Mouse (Mus musculus): ENCODE results near the gene H2afy. TPM values are rescaled to one million over a fixed set of nuclear protein-coding genes. Genes with fewer than 3 reads are reported as not detected.

Gene H2afy
- polyA plus RNA-seq, 1 experiment from 2014 or later = 584 TPM

DNA sequence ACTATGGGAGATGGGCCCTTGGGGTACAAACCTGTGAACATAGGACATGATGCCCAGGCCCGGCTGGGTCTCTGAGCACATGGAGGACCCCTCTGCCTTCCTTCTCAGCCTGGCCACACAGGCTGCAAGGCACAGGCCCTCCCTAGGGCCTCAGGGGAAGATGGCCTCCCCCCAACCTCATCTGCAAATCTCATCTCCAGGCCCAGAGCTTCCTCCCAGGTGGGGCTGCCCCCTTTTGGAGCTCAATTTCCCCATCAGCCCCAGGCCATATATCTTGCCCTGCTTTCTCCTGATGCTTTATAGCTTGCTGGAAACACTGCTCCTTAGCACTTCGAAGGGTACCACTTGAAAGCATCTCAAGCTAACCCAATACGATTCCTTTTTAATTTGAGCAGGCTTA is 28.2 kb upstream of the H2afy start:
- Histone ChIP-seq H3K27ac (replicated peaks) (no peak overlapping the region), H3K4me2 (replicated peaks) (no peak overlapping the region), H3K9ac (replicated peaks) (no peak overlapping the region), H3K4me3 (no peak overlapping the region), H3K9me3 (no peaks in the 10 kb centered on the region), H3K36me3 (no peaks in the 10 kb centered on the region), H3K27me3 (no peaks in the 10 kb centered on the region), H3K4me1 (peaks cover 14% of the 10 kb centered on the region; the same call in 1 of the 2 replicates)
- 88% methylated on average over 3 of the region's 3 CpGs for WGBS
- no peak for ATAC-seq (ENCODE audit: low FRiP score, low read depth)

DNA sequence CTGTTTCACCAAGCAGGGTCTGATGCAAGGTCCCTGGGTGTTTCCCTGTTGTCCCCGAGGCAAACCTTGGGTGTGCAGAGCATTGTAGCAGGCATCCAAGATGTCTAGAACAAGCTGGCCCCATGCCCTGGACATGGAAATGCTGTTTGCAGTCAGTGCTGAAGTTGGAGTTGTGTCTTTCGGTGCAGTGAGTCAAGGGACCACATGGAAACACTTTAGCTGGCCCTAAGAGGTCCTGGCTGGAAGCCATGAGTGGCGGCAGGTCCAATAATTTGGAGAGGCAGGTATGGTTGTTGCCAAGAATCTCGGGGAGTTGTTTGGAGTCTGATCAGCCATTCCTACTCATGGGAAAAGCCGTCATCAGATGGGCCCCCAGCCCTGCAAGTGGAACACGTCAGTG is 27.6 kb upstream of the H2afy start:
- H3K4me3 ChIP-seq = no peak overlapping the region
- ATAC-seq (ENCODE audit: low FRiP score, low read depth) = no peak
- no peak overlapping the region for H3K9ac ChIP-seq (replicated peaks)
- H3K27me3 ChIP-seq = no peaks in the 10 kb centered on the region
- H3K4me2 ChIP-seq (replicated peaks) = no peak overlapping the region
- no peak overlapping the region for H3K27ac ChIP-seq (replicated peaks)
- H3K9me3 ChIP-seq = no peaks in the 10 kb centered on the region
- peaks cover 14% of the 10 kb centered on the region; the same call in 1 of the 2 replicates for H3K4me1 ChIP-seq
- H3K36me3 ChIP-seq = no peaks in the 10 kb centered on the region
- WGBS = 85% methylated on average over 6 of the region's 6 CpGs

GRCm38 (mm10) chr13:56162859-56163258 is 26.7 kb upstream of the H2afy start:
- Histone ChIP-seq H3K4me1 (peaks cover 5% of the 10 kb centered on the region; the same call in 1 of the 2 replicates), H3K9me3 (no peaks in the 10 kb centered on the region), H3K27ac (replicated peaks) (no peak overlapping the region), H3K4me3 (no peak overlapping the region), H3K4me2 (replicated peaks) (no peak overlapping the region), H3K9ac (replicated peaks) (no peak overlapping the region), H3K27me3 (0 out of 2 replicates have a peak, but pooled peaks cover 3% of the 10 kb centered on the region), H3K36me3 (no peaks in the 10 kb centered on the region)
- ATAC-seq (ENCODE audit: low FRiP score, low read depth) = no peak
- WGBS = 87% methylated on average over 6 of the region's 6 CpGs

DNA sequence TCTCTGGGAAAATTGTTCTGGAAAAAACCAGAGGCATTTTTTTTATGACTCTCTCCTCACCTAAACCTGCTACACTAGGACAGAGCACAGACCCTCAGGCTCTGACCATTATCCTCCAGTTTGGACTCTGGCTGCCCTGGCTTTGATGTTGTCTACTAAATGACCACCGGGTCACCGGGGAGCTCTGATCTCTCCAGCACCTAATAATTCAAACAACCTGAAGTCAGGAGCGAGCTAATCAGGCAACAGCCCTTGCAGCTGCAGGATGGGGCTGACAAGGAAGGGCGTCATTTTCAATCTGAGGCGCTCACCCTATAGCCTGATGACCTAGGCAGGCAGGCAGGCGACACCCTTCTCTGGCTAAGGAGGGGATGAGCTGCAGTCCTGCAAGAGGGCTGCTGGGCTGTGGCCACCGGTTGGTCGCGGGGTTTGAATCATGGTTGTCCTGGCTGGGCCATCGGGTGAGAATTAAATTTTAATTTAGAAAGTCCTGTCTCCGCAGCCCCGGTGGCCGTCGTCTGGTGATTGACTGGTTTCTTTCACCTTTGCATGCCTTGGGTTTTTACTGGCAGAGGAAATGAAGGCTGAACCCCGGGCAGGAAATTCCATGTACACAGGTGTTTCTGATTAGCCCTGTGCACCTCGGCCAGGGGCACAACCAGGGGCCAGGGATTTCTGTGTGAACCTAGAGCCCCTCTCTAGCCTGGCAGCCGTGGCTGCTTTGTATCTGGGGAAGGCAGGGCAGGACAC is 23.6 kb upstream of the H2afy start:
- no peak overlapping the region for H3K4me2 ChIP-seq (replicated peaks)
- H3K27ac ChIP-seq (replicated peaks) = 0 out of 2 replicates have a peak overlapping the region, but pooled peaks have one; percentile 39
- WGBS = 62% methylated on average over 17 of the region's 17 CpGs
- H3K27me3 ChIP-seq = 0 out of 2 replicates have a peak, but pooled peaks cover 3% of the 10 kb centered on the region
- ATAC-seq (ENCODE audit: low FRiP score, low read depth) = no peak
- H3K4me3 ChIP-seq = no peak overlapping the region
- H3K4me1 ChIP-seq = 0 out of 2 replicates have a peak, but pooled peaks cover 2% of the 10 kb centered on the region
- H3K9ac ChIP-seq (replicated peaks) = no peak overlapping the region
- no peaks in the 10 kb centered on the region for H3K9me3 ChIP-seq
- H3K36me3 ChIP-seq = no peaks in the 10 kb centered on the region

- Histone ChIP-seq H3K9ac (replicated peaks) (no peak overlapping the region), H3K27ac (replicated peaks) (no peak overlapping the region)
- 76% methylated on average over 14 of the region's 14 CpGs for WGBS
Observed at GRCm38 (mm10) chr13:56159016-56159601, 22.9 kb upstream of the H2afy start.

GRCm38 (mm10) chr13:56155671-56156070 is 19.5 kb upstream of the H2afy start:
- H3K9me3 ChIP-seq = no peaks in the 10 kb centered on the region
- no peak overlapping the region for H3K4me2 ChIP-seq (replicated peaks)
- H3K4me3 ChIP-seq = no peak overlapping the region
- 0 out of 2 replicates have a peak, but pooled peaks cover 9% of the 10 kb centered on the region for H3K27me3 ChIP-seq
- 0 out of 2 replicates have a peak, but pooled peaks cover 8% of the 10 kb centered on the region for H3K4me1 ChIP-seq
- no peak for ATAC-seq (ENCODE audit: low FRiP score, low read depth)
- H3K9ac ChIP-seq (replicated peaks) = no peak overlapping the region
- WGBS = 73% methylated on average over 7 of the region's 7 CpGs
- H3K36me3 ChIP-seq = no peaks in the 10 kb centered on the region
- H3K27ac ChIP-seq (replicated peaks) = no peak overlapping the region

More at GRCm38 (mm10) chr13:56159016-56159601, 22.9 kb upstream of the H2afy start:
- ATAC-seq (ENCODE audit: low FRiP score, low read depth) = no peak
- Histone ChIP-seq H3K9me3 (no peaks in the 10 kb centered on the region), H3K4me1 (0 out of 2 replicates have a peak, but pooled peaks cover 2% of the 10 kb centered on the region), H3K27me3 (0 out of 2 replicates have a peak, but pooled peaks cover 3% of the 10 kb centered on the region), H3K4me3 (no peak overlapping the region), H3K36me3 (no peaks in the 10 kb centered on the region), H3K4me2 (replicated peaks) (no peak overlapping the region)

DNA sequence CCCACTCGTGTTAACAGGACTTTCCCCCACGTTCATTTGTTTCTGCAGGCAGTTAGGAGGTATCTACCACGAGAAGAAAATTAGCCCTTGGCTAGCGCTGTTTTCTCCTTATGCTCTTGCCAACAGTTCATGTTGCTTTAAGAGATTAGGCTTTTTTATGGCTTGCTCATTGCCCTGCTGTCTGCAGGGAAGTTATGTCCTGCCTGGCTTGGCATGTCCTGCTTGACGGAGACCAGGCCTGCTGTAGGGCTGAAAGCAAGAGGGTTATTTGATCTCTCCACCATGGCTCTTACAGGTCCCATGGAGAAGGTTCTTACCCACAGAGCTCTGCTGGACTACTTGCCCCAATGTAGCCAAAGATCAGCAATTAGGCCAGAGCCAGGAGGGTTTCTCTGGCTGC is 18.9 kb upstream of the H2afy start:
- Histone ChIP-seq H3K4me2 (replicated peaks) (no peak overlapping the region), H3K27me3 (0 out of 2 replicates have a peak, but pooled peaks cover 9% of the 10 kb centered on the region), H3K4me1 (0 out of 2 replicates have a peak, but pooled peaks cover 8% of the 10 kb centered on the region), H3K4me3 (no peak overlapping the region), H3K9ac (replicated peaks) (no peak overlapping the region), H3K36me3 (no peaks in the 10 kb centered on the region), H3K9me3 (no peaks in the 10 kb centered on the region), H3K27ac (replicated peaks) (no peak overlapping the region)
- 80% methylated on average over 5 of the region's 5 CpGs for WGBS
- no peak for ATAC-seq (ENCODE audit: low FRiP score, low read depth)

GRCm38 (mm10) chr13:56152773-56153460 is 16.8 kb upstream of the H2afy start:
- ATAC-seq (ENCODE audit: low FRiP score, low read depth) = no peak
- H3K27ac ChIP-seq (replicated peaks) = no peak overlapping the region
- 0 out of 2 replicates have a peak, but pooled peaks cover 6% of the 10 kb centered on the region for H3K4me1 ChIP-seq
- no peaks in the 10 kb centered on the region for H3K9me3 ChIP-seq
- H3K36me3 ChIP-seq = no peaks in the 10 kb centered on the region
- no peak overlapping the region for H3K4me3 ChIP-seq
- H3K9ac ChIP-seq (replicated peaks) = no peak overlapping the region
- H3K4me2 ChIP-seq (replicated peaks) = no peak overlapping the region
- 67% methylated on average over 7 of the region's 7 CpGs for WGBS
- H3K27me3 ChIP-seq = 0 out of 2 replicates have a peak, but pooled peaks cover 6% of the 10 kb centered on the region

DNA sequence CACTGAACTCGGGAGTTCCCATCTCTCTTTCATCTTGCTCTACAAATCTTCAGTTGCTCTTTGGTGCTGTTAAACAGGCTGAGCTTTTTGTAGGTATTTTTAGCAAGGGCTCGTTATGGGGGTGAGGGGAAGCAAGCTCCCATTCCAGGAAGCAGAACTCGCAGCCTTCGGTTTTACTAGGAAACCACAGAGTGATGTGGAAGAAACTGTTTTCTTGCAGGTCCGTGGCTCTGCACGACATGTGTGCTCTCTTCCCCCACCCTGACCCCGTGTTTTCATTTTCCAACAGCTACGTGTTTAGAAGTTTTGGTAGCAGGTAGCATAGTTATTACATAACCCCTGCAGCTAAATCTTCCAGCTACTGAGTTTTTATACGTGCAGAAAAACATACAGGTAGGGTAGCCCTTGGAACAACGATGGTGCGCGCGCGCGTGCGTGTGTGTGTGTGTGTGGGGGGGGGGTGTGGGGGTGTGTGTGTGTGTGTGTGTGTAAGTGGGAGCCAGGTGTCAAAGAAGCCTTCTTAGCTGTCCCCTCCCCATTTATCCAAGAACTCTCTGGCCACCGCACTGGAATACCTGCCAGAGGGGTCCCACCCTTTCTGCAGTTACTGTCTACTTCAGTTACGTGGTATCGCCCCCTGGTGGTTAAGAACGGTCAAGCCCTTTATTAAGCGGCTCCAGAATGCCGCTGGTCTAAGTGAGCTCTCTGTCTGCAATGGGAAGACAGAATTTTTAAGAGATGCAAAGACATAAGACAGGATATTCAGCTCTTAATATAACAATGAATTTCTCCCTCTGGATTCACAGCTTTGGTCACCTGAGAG is 15.5 kb upstream of the H2afy start:
- Histone ChIP-seq H3K27me3 (0 out of 2 replicates have a peak, but pooled peaks cover 14% of the 10 kb centered on the region), H3K4me1 (0 out of 2 replicates have a peak, but pooled peaks cover 6% of the 10 kb centered on the region), H3K4me3 (no peak overlapping the region), H3K36me3 (no peaks in the 10 kb centered on the region), H3K4me2 (replicated peaks) (no peak overlapping the region), H3K9ac (replicated peaks) (no peak overlapping the region), H3K9me3 (no peaks in the 10 kb centered on the region), H3K27ac (replicated peaks) (no peak overlapping the region)
- ATAC-seq (ENCODE audit: low FRiP score, low read depth) = no peak
- 54% methylated on average over 22 of the region's 22 CpGs for WGBS

GRCm38 (mm10) chr13:56145523-56145922 is 9.4 kb upstream of the H2afy start:
- WGBS = 36% methylated on average over 3 of the region's 3 CpGs
- Histone ChIP-seq H3K4me3 (no peak overlapping the region), H3K9ac (replicated peaks) (no peak overlapping the region), H3K4me1 (peaks cover 12% of the 10 kb centered on the region), H3K36me3 (no peaks in the 10 kb centered on the region), H3K27me3 (peaks cover 27% of the 10 kb centered on the region), H3K9me3 (no peaks in the 10 kb centered on the region), H3K4me2 (replicated peaks) (no peak overlapping the region), H3K27ac (replicated peaks) (no peak overlapping the region)
- no peak for ATAC-seq (ENCODE audit: low FRiP score, low read depth)

GRCm38 (mm10) chr13:56144021-56144420 is 7.9 kb upstream of the H2afy start:
- Histone ChIP-seq H3K27me3 (peaks cover 27% of the 10 kb centered on the region), H3K36me3 (no peaks in the 10 kb centered on the region), H3K4me3 (no peak overlapping the region), H3K27ac (replicated peaks) (no peak overlapping the region), H3K9ac (replicated peaks) (no peak overlapping the region), H3K4me2 (replicated peaks) (no peak overlapping the region), H3K4me1 (peaks cover 12% of the 10 kb centered on the region), H3K9me3 (no peaks in the 10 kb centered on the region)
- 56% methylated on average over 2 of the region's 2 CpGs for WGBS
- ATAC-seq (ENCODE audit: low FRiP score, low read depth) = no peak
